Mouse (Mus musculus) CH12.LX (cell line): ENCODE measurements around the gene Vsig10. TPM values are rescaled to one million over a fixed set of nuclear protein-coding genes. Genes with fewer than 3 reads are reported as not detected.

Experiments
- DNase-seq: peaks from one replicate; pipeline ENCODE4 v3.0.0-alpha.2; 2013; ENCODE audit errors: extremely low read depth
- H3K27ac ChIP-seq: 2 replicates; pipeline ENCODE4 v1.5.1; 2012; ENCODE audit warnings: low read depth, mild to moderate bottlenecking, control low read depth, moderate library complexity; ENCODE audit not compliant: insufficient read depth
- H3K27me3 ChIP-seq: replicated peaks from 2 replicates; pipeline ENCODE3; 2012; ENCODE audit warnings: inconsistent platforms
- H3K36me3 ChIP-seq, 2 experiments: replicated peaks in 1 of 2; 2 replicates each; pipeline versions ENCODE3 to v1.6.1; 2012; ENCODE audit warnings: inconsistent platforms in 1 of 2, low read length in 1 of 2, mild to moderate bottlenecking in 1 of 2, mixed read lengths in 1 of 2, moderate library complexity in 1 of 2; ENCODE audit not compliant: control insufficient read depth in 1 of 2, insufficient read depth in 1 of 2
- H3K4me1 ChIP-seq, 2 experiments: 2 replicates each; pipeline ENCODE4 v1.6.1; 2012; ENCODE audit warnings: inconsistent platforms in 1 of 2, moderate library complexity in 1 of 2; ENCODE audit not compliant: insufficient read depth in 2 of 2, control insufficient read depth in 1 of 2
- H3K4me2 ChIP-seq: 2 replicates; pipeline ENCODE4 v1.6.1; 2012; ENCODE audit warnings: low read depth, mild to moderate bottlenecking, control low read depth; ENCODE audit not compliant: poor library complexity, insufficient read depth, severe bottlenecking
- H3K4me3 ChIP-seq, 3 experiments: fragments of 150-350 bp in 1 of 3; sonication (generic) in 1 of 3; replicated peaks in 1 of 3; 2 replicates each; pipeline versions ENCODE3 to v1.5.1; 2011 to 2012; ENCODE audit warnings: low read depth in 2 of 3, low read length in 2 of 3, mild to moderate bottlenecking in 2 of 3, moderate library complexity in 2 of 3, control low read depth in 1 of 3, improper control_type of control experiment in 1 of 3, inconsistent platforms in 1 of 3, mixed read lengths in 1 of 3; ENCODE audit not compliant: poor library complexity in 1 of 3
- H3K79me2 ChIP-seq: replicated peaks from 2 replicates; pipeline ENCODE4 v1.6.1; 2012; ENCODE audit warnings: mild to moderate bottlenecking, moderate library complexity; ENCODE audit not compliant: control insufficient read depth, poor library complexity, insufficient read depth, severe bottlenecking; ENCODE audit errors: extremely low read depth
- H3K9ac ChIP-seq: 2 replicates; pipeline ENCODE4 v1.6.1; 2012; ENCODE audit warnings: low read depth, mild to moderate bottlenecking, control low read depth, moderate library complexity; ENCODE audit not compliant: insufficient read depth
- H3K9me3 ChIP-seq: replicated peaks from 2 replicates; pipeline ENCODE3; 2012; ENCODE audit warnings: low read length, inconsistent platforms, mixed read lengths
- BHLHE40 ChIP-seq: IDR thresholded peaks from 2 replicates; pipeline ENCODE4 v1.6.1; 2011; ENCODE audit warnings: mild to moderate bottlenecking, low read depth, low read length, improper control_type of control experiment
- CTCF ChIP-seq, 2 experiments: IDR thresholded peaks in 1 of 2; conservative IDR thresholded peaks in 1 of 2; 2 replicates each; pipeline ENCODE4 v1.5.1; 2011 to 2012; ENCODE audit warnings: low read depth in 2 of 2, low read length in 2 of 2, improper control_type of control experiment in 1 of 2, inconsistent platforms in 1 of 2, mild to moderate bottlenecking in 1 of 2, moderate library complexity in 1 of 2
- E2F4 ChIP-seq: IDR thresholded peaks from 2 replicates; pipeline ENCODE4 v1.6.1; 2011; ENCODE audit warnings: low read depth, low read length, improper control_type of control experiment; ENCODE audit not compliant: insufficient replicate concordance
- ETS1 ChIP-seq: conservative IDR thresholded peaks from 2 replicates; pipeline ENCODE4 v1.6.1; 2012; ENCODE audit warnings: low read depth, mild to moderate bottlenecking, inconsistent platforms, low read length, improper control_type of control experiment, moderate library complexity
- GABPA ChIP-seq: IDR thresholded peaks from 2 replicates; pipeline ENCODE4 v1.6.1; 2012; ENCODE audit warnings: low read depth, low read length, improper control_type of control experiment, inconsistent platforms; ENCODE audit not compliant: insufficient replicate concordance
- HCFC1 ChIP-seq: IDR thresholded peaks from 2 replicates; pipeline ENCODE4 v1.6.1; 2012; ENCODE audit warnings: low read depth, mild to moderate bottlenecking, inconsistent platforms, low read length, improper control_type of control experiment
- IRF4 ChIP-seq: IDR thresholded peaks from 2 replicates; pipeline ENCODE4 v1.6.1; 2014; ENCODE audit warnings: low read depth, mild to moderate bottlenecking, inconsistent platforms, low read length, improper control_type of control experiment
- JUND ChIP-seq: conservative IDR thresholded peaks from 2 replicates; pipeline ENCODE4 v1.6.1; 2011; ENCODE audit warnings: low read depth, low read length, improper control_type of control experiment
- MAFK ChIP-seq: IDR thresholded peaks from 2 replicates; pipeline ENCODE4 v1.6.1; 2011; ENCODE audit warnings: low read length, improper control_type of control experiment; ENCODE audit not compliant: insufficient replicate concordance
- MAZ ChIP-seq: IDR thresholded peaks from 2 replicates; pipeline ENCODE4 v1.6.1; 2012; ENCODE audit warnings: low read depth, mild to moderate bottlenecking, inconsistent platforms, low read length, improper control_type of control experiment, moderate library complexity
- MYC ChIP-seq: IDR thresholded peaks from 2 replicates; pipeline ENCODE4 v1.6.1; 2011; ENCODE audit warnings: low read depth, mild to moderate bottlenecking, improper control_type of control experiment, low read length
- PAX5 ChIP-seq: IDR thresholded peaks from 2 replicates; pipeline ENCODE4 v1.6.1; 2012; ENCODE audit warnings: low read length, inconsistent platforms, mixed read lengths
- POLR2A ChIP-seq: IDR thresholded peaks from 2 replicates; pipeline ENCODE4 v1.6.1; 2011; ENCODE audit warnings: low read depth, mild to moderate bottlenecking, improper control_type of control experiment, low read length
- POLR2AphosphoS2 ChIP-seq: IDR thresholded peaks from 2 replicates; pipeline ENCODE4 v1.6.1; 2011; ENCODE audit warnings: low read depth, low read length, improper control_type of control experiment
- SIN3A ChIP-seq: IDR thresholded peaks from 2 replicates; pipeline ENCODE4 v1.6.1; 2012; ENCODE audit warnings: low read length, improper control_type of control experiment, inconsistent platforms
- USF1 ChIP-seq: IDR thresholded peaks from 2 replicates; pipeline ENCODE4 v1.6.1; 2014; ENCODE audit warnings: low read depth, mild to moderate bottlenecking, inconsistent platforms, low read length, improper control_type of control experiment
- ZNF384 ChIP-seq: IDR thresholded peaks from 2 replicates; pipeline ENCODE4 v1.6.1; 2012; ENCODE audit warnings: low read depth, low read length, improper control_type of control experiment, inconsistent platforms
- dilution Hi-C: fragments of 300-500 bp; cut with MboI; formaldehyde crosslinking; loops from 2 replicates; pipeline ENCODE4 v1.14.3; 2020; ENCODE audit warnings: low sequenced_read_pairs; ENCODE audit not compliant: extremely low pct_unique_long_range_greater_than_20kb, extremely low pct_ligation_motif_present
- in situ Hi-C: fragments of 300-500 bp; cut with MboI; formaldehyde crosslinking; loops from 3 replicates; pipeline ENCODE4 v1.14.3; 2019; ENCODE audit warnings: low sequenced_read_pairs, low pct_ligation_motif_present, low pct_unique_long_range_greater_than_20kb, mixed read lengths
- polyA plus RNA-seq: library from polyadenylated mRNA; unstranded; fragments of >175 nt; gene quantifications from 2 replicates; pipeline ENCODE4 v1.2.1, GENCODE M21; 2012; ENCODE audit warnings: low read depth; ENCODE audit not compliant: insufficient read length
- total RNA-seq, 2 experiments: library from RNA; depleted of rRNA; stranded (reverse); fragments of 300-350 nt in 1 of 2; fragments of >200 nt in 1 of 2; gene quantifications; 2 replicates each; pipeline ENCODE4 v1.2.3; 2012 to 2014

Vsig10 gene
- total and polyA plus RNA-seq, 3 experiments: 2.1 to 4.7 (median 3.9) TPM

- no peak for TF ChIP-seq POLR2AphosphoS2
- no peak for TF ChIP-seq E2F4
- no peak for TF ChIP-seq JUND
- no peak for TF ChIP-seq POLR2A
- no peak for TF ChIP-seq GABPA
- TF ChIP-seq PAX5: no peak
- no peak for TF ChIP-seq ETS1
- TF ChIP-seq MAFK: no peak
- no peak for TF ChIP-seq CTCF (conservative IDR thresholded peaks at IDR 0.05 in 1 of 2, IDR thresholded peaks at IDR 0.05 in 1 of 2; ENCODE audit: low read depth in 2 of 2, low read length in 2 of 2)
- no peak for TF ChIP-seq IRF4
- TF ChIP-seq SIN3A: no peak
- H3K4me2 ChIP-seq: no peak overlapping the region
- no peaks in the 10 kb centered on the region for H3K27me3 ChIP-seq
- no peak overlapping the region for H3K4me3 ChIP-seq
- H3K9ac ChIP-seq: no peak overlapping the region
- H3K9me3 ChIP-seq: peaks cover 19% of the 10 kb centered on the region
- H3K4me1 ChIP-seq: peaks cover 13 to 26% of the 10 kb centered on the region in 2 experiments
- no peaks in the 10 kb centered on the region for H3K36me3 ChIP-seq
- H3K27ac ChIP-seq: no peak overlapping the region
- in situ Hi-C loops (no loop called here), dilution Hi-C loops (no loop called here)
- DNase-seq: no peak
- H3K79me2 ChIP-seq: no peaks in the 10 kb centered on the region
Observed at GRCm38 (mm10) chr5:117397371-117397770, 78.5 kb downstream of the Vsig10 start.

- Histone ChIP-seq H3K27ac (no peak overlapping the region), H3K36me3 (no peaks in the 10 kb centered on the region), H3K4me2 (no peak overlapping the region), H3K9ac (no peak overlapping the region), H3K9me3 (peaks cover 13% of the 10 kb centered on the region), H3K4me1 (peaks cover 13 to 26% of the 10 kb centered on the region in 2 experiments), H3K27me3 (no peaks in the 10 kb centered on the region), H3K4me3 (no peak overlapping the region), H3K79me2 (no peaks in the 10 kb centered on the region)
- dilution Hi-C loops: no loop called here
- in situ Hi-C loops: no loop called here
- no peak for TF ChIP-seq USF1
- TF ChIP-seq MAZ: no peak
- TF ChIP-seq ZNF384: no peak
- TF ChIP-seq MYC: no peak
- no peak for TF ChIP-seq BHLHE40
- TF ChIP-seq HCFC1: no peak
- no peak for DNase-seq
Observed at GRCm38 (mm10) chr5:117398007-117398550, 79.2 kb downstream of the Vsig10 start.
